Mouse (Mus musculus) Patski (cell line): ENCODE measurements around the gene Arhgef5. TPM values are rescaled to one million over a fixed set of nuclear protein-coding genes. Genes with fewer than 3 reads are reported as not detected.

Source experiments
- ATAC-seq: fragments of 100-300 bp; one replicate; pipeline ENCODE4 v1.8.0; 2021
- CTCF ChIA-PET: fragments of 350-600 bp; sonication (Branson Sonifier 250); formaldehyde crosslinking; loops from one replicate; lab custom pipeline; 2022; ENCODE audit warnings: inconsistent platforms; lab: Charles Lee
- POLR2A ChIA-PET: fragments of 350-600 bp; sonication (Branson Sonifier 250); formaldehyde crosslinking; loops from one replicate; lab custom pipeline; 2022; ENCODE audit warnings: antibody characterized with exemption, inconsistent platforms; lab: Charles Lee
- DNase-seq: peaks from one replicate; pipeline ENCODE4 v3.0.0-alpha.2; 2011; ENCODE audit warnings: low read depth, low spot score
- H3K27me3 ChIP-seq: fragments of 371-371 bp; one replicate; pipeline ENCODE4 v1.5.1; 2021
- CTCF ChIP-seq: fragments of 100-300 bp; IDR thresholded peaks from one replicate; pipeline ENCODE4 v1.5.1; 2021
- in situ Hi-C: fragments of 300-500 bp; cut with MboI; formaldehyde crosslinking; loops from 3 replicates; pipeline ENCODE4 v1.11.1; 2018; ENCODE audit warnings: low pct_unique_long_range_greater_than_20kb, mixed read lengths
- polyA plus RNA-seq: library from polyadenylated mRNA; unstranded; gene quantifications from one replicate; pipeline ENCODE4 v1.2.3, GENCODE M21; 2021

The Arhgef5 gene
- polyA plus RNA-seq, 1 experiment from 2014 or later, result 79.4 TPM

- POLR2A ChIA-PET, result interaction anchor here (0.7 kb wide), 1 partner anchor 627 kb away, joined by 3 read pairs; no protein-coding TSS in a partner anchor
- no peak for TF ChIP-seq CTCF
- DNase-seq (no peak), ATAC-seq (no peak)
- CTCF ChIA-PET, result no interaction called here
- H3K27me3 ChIP-seq, result no peaks in the 10 kb centered on the region
- in situ Hi-C loops, result no loop called here
Observed at GRCm38 (mm10) chr6:43310071-43310470, 44.7 kb downstream of the Arhgef5 start.

GRCm38 (mm10) chr6:43312546-43312945 lies 47.2 kb downstream of the Arhgef5 start:
- DNase-seq (no peak), ATAC-seq (no peak)
- no peaks in the 10 kb centered on the region for H3K27me3 ChIP-seq
- ChIA-PET POLR2A (no interaction called here), CTCF (interaction anchor here (1.1 to 1.5 kb wide), 2 partner anchors 23 to 40 kb away, joined by 3 to 4 read pairs; no protein-coding TSS in a partner anchor)
- in situ Hi-C loops, result no loop called here
- TF ChIP-seq CTCF, result no peak

- no peaks in the 10 kb centered on the region for H3K27me3 ChIP-seq
- ChIA-PET CTCF (interaction anchor here (1.1 to 1.5 kb wide), 3 partner anchors 16 to 40 kb away, joined by 3 to 4 read pairs (median 4); no protein-coding TSS in a partner anchor), POLR2A (no interaction called here)
- DNase-seq (no peak), ATAC-seq (peak; percentile 73)
- in situ Hi-C loops, result no loop called here
- TF ChIP-seq CTCF, result no peak
Observed at GRCm38 (mm10) chr6:43312961-43313656, 47.7 kb downstream of the Arhgef5 start.

GRCm38 (mm10) chr6:43333479-43333878 lies 68.1 kb downstream of the Arhgef5 start:
- ChIA-PET POLR2A (no interaction called here), CTCF (interaction anchor here (1.0 kb wide), 1 partner anchor 13 kb away, joined by 3 read pairs; no protein-coding TSS in a partner anchor)
- no peak for DNase-seq
- in situ Hi-C loops, result no loop called here
- H3K27me3 ChIP-seq, result no peaks in the 10 kb centered on the region
- ATAC-seq, result no peak
- TF ChIP-seq CTCF, result no peak

- ChIA-PET CTCF (interaction anchor here (1.1 to 3.0 kb wide), 3 partner anchors 11 to 40 kb away, joined by 3 to 9 read pairs (median 4); no protein-coding TSS in a partner anchor), POLR2A (no interaction called here)
- ATAC-seq, result no peak
- peak; percentile 26 for TF ChIP-seq CTCF
- DNase-seq, result no peak
- in situ Hi-C loops, result no loop called here
- no peaks in the 10 kb centered on the region for H3K27me3 ChIP-seq
Observed at GRCm38 (mm10) chr6:43335619-43336234, 70.3 kb downstream of the Arhgef5 start.

GRCm38 (mm10) chr6:43337491-43337961 lies 72.1 kb downstream of the Arhgef5 start:
- ChIA-PET POLR2A (no interaction called here), CTCF (interaction anchor here (3.0 kb wide), 1 partner anchor 9 kb away, joined by 9 read pairs; no protein-coding TSS in a partner anchor)
- H3K27me3 ChIP-seq, result no peaks in the 10 kb centered on the region
- TF ChIP-seq CTCF, result no peak
- in situ Hi-C loops, result no loop called here
- ATAC-seq, result peak; percentile 51
- no peak for DNase-seq

GRCm38 (mm10) chr6:43338804-43339203 lies 73.4 kb downstream of the Arhgef5 start:
- ATAC-seq, result no peak
- ChIA-PET CTCF (interaction anchor here (1.3 to 1.4 kb wide), 2 partner anchors 23 to 50 kb away, joined by 3 to 4 read pairs; no protein-coding TSS in a partner anchor), POLR2A (interaction anchor here (0.7 kb wide), 1 partner anchor 813 kb away, joined by 8 read pairs; no protein-coding TSS in a partner anchor)
- no peak for DNase-seq
- no peak for TF ChIP-seq CTCF
- in situ Hi-C loops, result no loop called here
- H3K27me3 ChIP-seq, result no peaks in the 10 kb centered on the region

Other genes with a start within 250 kb of the Arhgef5 start
- not detected for gene Olfr441, start 159.2 kb upstream of the Arhgef5 start, polyA plus RNA-seq
- gene Olfr237-ps1, start 119.0 kb upstream of the Arhgef5 start, polyA plus RNA-seq, result not detected
- not detected for gene Olfr437, start 102.3 kb upstream of the Arhgef5 start, polyA plus RNA-seq
- gene Olfr13, start 93.4 kb upstream of the Arhgef5 start, polyA plus RNA-seq, result not detected
- gene Olfr435, start 68.4 kb upstream of the Arhgef5 start, polyA plus RNA-seq, result not detected
- 0.05 TPM for gene Olfr434, start 52.6 kb upstream of the Arhgef5 start, polyA plus RNA-seq
- not detected for gene Olfr47, start 34.1 kb upstream of the Arhgef5 start, polyA plus RNA-seq
- not detected for gene Nobox, start 44.0 kb downstream of the Arhgef5 start, polyA plus RNA-seq